Comparison of ENCODE assay signal across 20 mouse cellular contexts in the genomic region with DNA sequence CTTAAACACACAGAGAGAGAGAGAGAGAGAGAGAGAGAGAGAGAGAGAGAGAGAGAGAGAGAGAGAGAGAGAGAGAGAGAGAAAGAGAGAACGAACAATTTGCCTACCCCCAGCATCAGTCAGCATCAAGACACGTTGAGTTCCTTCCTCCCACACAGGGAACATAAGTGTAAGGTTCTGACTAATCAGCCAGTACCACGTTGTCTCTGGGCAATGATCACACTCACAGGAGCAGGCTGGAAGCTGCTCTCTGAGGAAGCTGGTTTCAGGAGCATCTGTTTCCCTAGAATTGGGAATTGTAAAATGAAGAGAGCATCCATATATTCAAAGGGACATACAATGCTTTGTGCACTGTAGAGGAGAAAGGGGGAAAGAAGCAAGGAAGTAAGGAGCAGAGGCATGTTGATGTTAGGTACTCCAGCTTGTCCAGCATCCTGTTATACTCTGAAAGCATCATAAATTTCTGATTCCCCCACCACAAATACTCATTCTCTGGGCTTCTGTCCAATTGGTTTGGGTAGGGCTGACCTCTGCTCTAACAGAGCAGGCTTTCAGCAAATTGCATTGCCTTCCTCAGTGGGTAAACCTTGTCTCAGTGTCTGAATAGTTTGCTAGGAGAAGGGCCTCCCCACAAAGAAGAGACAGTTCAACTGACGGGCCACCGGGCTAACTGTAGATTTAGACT.
DNase-seq lines count a peak whose midpoint lies in the region; ATAC-seq lines count a peak whose summit lies in the region.
"Had no signal": no experiment of that assay in that cellular context is flagged by ENCODE, and none has a peak within 500 bp of the region (broad histone marks: within the 10 kb centered on the region; RNA-seq: fewer than 3 reads in every experiment).

No protein-coding gene starts in this region.

- no peaks in the 10 kb centered on the region for H3K4me1 ChIP-seq in forebrain, embryonic 14.5 days (ENCODE audit: control insufficient read depth, insufficient read depth, low read length)
- H3K4me1 ChIP-seq: embryonic facial prominence, embryonic 12.5 days; liver, embryonic 12.5 days; lung, embryonic 15.5 days; midbrain, embryonic 12.5 days had no signal

- H3K27ac ChIP-seq in forebrain, embryonic 14.5 days (ENCODE audit: low read depth, low read length) = no peak overlapping the region
- H3K27ac ChIP-seq: embryonic facial prominence, embryonic 12.5 days; liver, embryonic 12.5 days; lung, embryonic 15.5 days; midbrain, embryonic 12.5 days; stomach, postnatal 0 days had no signal

- no peaks in the 10 kb centered on the region for H3K27me3 ChIP-seq in forebrain, embryonic 14.5 days (replicated peaks; ENCODE audit: control insufficient read depth, insufficient read depth, low read length)
- H3K27me3 ChIP-seq: embryonic facial prominence, embryonic 12.5 days; liver, embryonic 12.5 days; lung, embryonic 15.5 days; midbrain, embryonic 12.5 days had no signal

- H3K9ac ChIP-seq in forebrain, embryonic 14.5 days (ENCODE audit: low read length) = no peak overlapping the region
- H3K9ac ChIP-seq: embryonic facial prominence, embryonic 12.5 days; liver, embryonic 12.5 days; lung, embryonic 15.5 days; midbrain, embryonic 12.5 days had no signal

- no peaks in the 10 kb centered on the region for H3K9me3 ChIP-seq in forebrain, embryonic 14.5 days (replicated peaks; ENCODE audit: control insufficient read depth, low read length)
- H3K9me3 ChIP-seq: embryonic facial prominence, embryonic 12.5 days; G1E; liver, embryonic 12.5 days; lung, embryonic 15.5 days; midbrain, embryonic 12.5 days had no signal

- no peak for ATAC-seq in forebrain, embryonic 14.5 days
- ATAC-seq: CD4-positive, CD25-positive, alpha-beta regulatory T cell, adult 4 months; liver, embryonic 12.5 days had no signal

- no peak overlapping the region for H3K4me2 ChIP-seq in forebrain, embryonic 14.5 days (ENCODE audit: low read length)
- H3K4me2 ChIP-seq: embryonic facial prominence, embryonic 12.5 days; liver, embryonic 12.5 days; lung, embryonic 15.5 days; midbrain, embryonic 12.5 days had no signal

- WGBS in forebrain, embryonic 14.5 days = 83% methylated on average over 5 of the region's 5 CpGs

- H3K4me3 ChIP-seq in forebrain, embryonic 14.5 days (ENCODE audit: low read depth, low read length) = no peak overlapping the region
- H3K4me3 ChIP-seq: embryonic facial prominence, embryonic 12.5 days; liver, embryonic 12.5 days; lung, embryonic 15.5 days; midbrain, embryonic 12.5 days had no signal

- no peaks in the 10 kb centered on the region for H3K36me3 ChIP-seq in forebrain, embryonic 14.5 days (ENCODE audit: control insufficient read depth, insufficient read depth, low read length)
- H3K36me3 ChIP-seq: embryonic facial prominence, embryonic 12.5 days; G1E; liver, embryonic 12.5 days; lung, embryonic 15.5 days; midbrain, embryonic 12.5 days had no signal

- peak; percentile 41 to 63 for DNase-seq in layer of hippocampus, adult 8-10 months (ENCODE audit: low spot score in 2 of 2)
- no peak for DNase-seq in layer of hippocampus, postnatal 10 days (ENCODE audit: low spot score in 2 of 2)
- DNase-seq in 3T3-L1 (ENCODE audit: low read depth, low spot score) = peak; percentile 84
- peak; percentile 49 for DNase-seq in MN1 (ENCODE audit: low spot score)
- peak; percentile 75 for DNase-seq in layer of hippocampus, adult 9-11 months
- no peak for DNase-seq in forebrain, embryonic 14.5 days (ENCODE audit: low spot score)
- DNase-seq in spleen, postnatal 10 days (ENCODE audit: low spot score in 2 of 2) = no peak
- DNase-seq: adrenal gland, adult 8-10 months; cerebellum, adult 18-20 months; kidney, adult 18-20 months; kidney, postnatal 4 days; spleen, adult 18-20 months; thymus, postnatal 36 days had no signal

Comparison
In these comparisons a context has a peak if more than half of its experiments do, and no peak if none do; other contexts are left out.
1. DNase-seq: peak in layer of hippocampus, adult 8-10 months (2 of 2), 3T3-L1 (single experiment), MN1 (single experiment) and layer of hippocampus, adult 9-11 months (single experiment); none in layer of hippocampus, postnatal 10 days (0 of 2), forebrain, embryonic 14.5 days (single experiment) and spleen, postnatal 10 days (0 of 2).